Mouse (Mus musculus) megakaryocyte, embryonic 14.5 days (primary cell): ENCODE measurements around the gene Rbpms2.

ENCODE experiments used
- FLI1 ChIP-seq: IDR thresholded peaks from 2 replicates; pipeline ENCODE4 v1.6.1; 2012; ENCODE audit warnings: low read length, inconsistent platforms, mixed read lengths
- GATA1 ChIP-seq: IDR thresholded peaks from 3 replicates; pipeline ENCODE4 v1.6.1; 2012; ENCODE audit warnings: mixed read lengths, low read length, inconsistent platforms, borderline replicate concordance

GRCm38 (mm10) chr9:65661493-65661892, 32.0 kb downstream of the Rbpms2 start:
- TF ChIP-seq GATA1 (no peak), FLI1 (no peak)
